Mouse (Mus musculus): ENCODE data around the gene Olfr517.

The Olfr517 gene

GRCm38 (mm10) chr7:108872279-108872678 is at the start of gene Olfr517:
Gene Olfr517 (minus strand): TSS chr7:108872379.
- no peak for DNase-seq (ENCODE audit: low spot score)

GRCm38 (mm10) chr7:108903969-108904368 is 31.8 kb upstream of the Olfr517 start:
- DNase-seq (ENCODE audit: low spot score), result no peak

GRCm38 (mm10) chr7:108894320-108894719 is 22.1 kb upstream of the Olfr517 start, which contains the start of gene Olfr519:
Gene Olfr519 (minus strand): TSS chr7:108894420.
- DNase-seq (ENCODE audit: low spot score), result no peak

- no peak for DNase-seq (ENCODE audit: low spot score)
Measured at GRCm38 (mm10) chr7:108884906-108885305, 12.7 kb upstream of the Olfr517 start, which contains the start of gene Olfr518. Gene Olfr518 (minus strand): TSS chr7:108885006.

- no peak for DNase-seq (ENCODE audit: low spot score)
Measured at GRCm38 (mm10) chr7:108850429-108850828, 21.8 kb downstream of the Olfr517 start, which contains the start of gene Olfr516. Gene Olfr516 (minus strand): TSS chr7:108850529.

GRCm38 (mm10) chr7:108825897-108826296 is 46.3 kb downstream of the Olfr517 start, which contains the start of gene Olfr514:
Gene Olfr514 (minus strand): TSS chr7:108825997.
- no peak for DNase-seq (ENCODE audit: low spot score)
